Mouse (Mus musculus): ENCODE results near the gene Zcchc10.

DNA sequence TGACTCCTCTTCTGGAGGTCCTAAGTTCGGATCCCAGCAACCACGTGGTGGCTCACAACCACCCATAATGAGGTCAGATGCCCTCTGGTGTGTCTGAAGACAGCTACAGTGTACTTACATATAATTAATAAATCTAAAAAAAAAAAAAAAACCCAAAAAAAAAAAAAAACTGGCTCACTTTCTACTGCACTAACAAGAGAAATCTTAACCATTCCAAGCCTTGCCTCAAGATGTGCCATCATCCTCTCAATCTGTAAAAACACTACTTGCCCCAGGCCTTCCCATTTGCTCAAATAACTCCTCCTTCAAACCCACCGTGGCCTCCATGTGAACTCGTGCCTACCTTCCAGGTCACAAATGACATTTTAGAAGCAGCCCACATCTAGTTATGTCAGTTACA is 27.6 kb upstream of the Zcchc10 start:
- no peak for TF ChIP-seq GATA1 (IDR thresholded peaks at IDR 0.05; ENCODE audit: low read length)
- TF ChIP-seq TAL1 (IDR thresholded peaks at IDR 0.05; ENCODE audit: low read length), result no peak

All from erythroblast, embryonic 14.5 days (primary cell).